Mouse (Mus musculus) heart, adult 18-20 months (tissue): ENCODE results near the gene Hcrtr1. TPM values are rescaled to one million over a fixed set of nuclear protein-coding genes. Genes with fewer than 3 reads are reported as not detected.

ENCODE experiments used
- DNase-seq, 2 experiments: peaks; one replicate each; pipeline ENCODE4 v3.0.0; 2021 to 2022; ENCODE audit warnings: mixed read lengths in 1 of 2
- total RNA-seq, 2 experiments: library from RNA; stranded (reverse); gene quantifications; 2 replicates each; pipeline ENCODE4 v1.2.3; 2021

Hcrtr1 gene
- total RNA-seq, 2 experiments from 2014 or later = not detected

GRCm38 (mm10) chr4:130120752-130121151 lies 18.4 kb downstream of the Hcrtr1 start:
- no peak for DNase-seq

GRCm38 (mm10) chr4:130112732-130113131 lies 26.4 kb downstream of the Hcrtr1 start:
- no peak for DNase-seq

- peak; percentile 71 to 74 for DNase-seq
Observed at GRCm38 (mm10) chr4:130112299-130112698, 26.9 kb downstream of the Hcrtr1 start.

GRCm38 (mm10) chr4:130110091-130110490 lies 29.1 kb downstream of the Hcrtr1 start:
- DNase-seq = no peak

- DNase-seq = no peak
Observed at GRCm38 (mm10) chr4:130109666-130110065, 29.5 kb downstream of the Hcrtr1 start.

- no peak for DNase-seq
Observed at GRCm38 (mm10) chr4:130108929-130109328, 30.2 kb downstream of the Hcrtr1 start.

- DNase-seq = peak; percentile 99 to 100
Observed at GRCm38 (mm10) chr4:130107444-130108131, 31.6 kb downstream of the Hcrtr1 start.

GRCm38 (mm10) chr4:130107065-130107443 lies 32.1 kb downstream of the Hcrtr1 start:
- no peak for DNase-seq

- DNase-seq = no peak
Observed at GRCm38 (mm10) chr4:130104584-130104983, 34.6 kb downstream of the Hcrtr1 start.

- DNase-seq = no peak
Observed at GRCm38 (mm10) chr4:130103632-130104031, 35.5 kb downstream of the Hcrtr1 start.

GRCm38 (mm10) chr4:130102111-130102651 lies 37.0 kb downstream of the Hcrtr1 start, which contains the start of gene Pef1:
TSS of gene Pef1 (plus strand) at chr4:130102558.
- DNase-seq = no peak

GRCm38 (mm10) chr4:130101183-130101582 lies 38.0 kb downstream of the Hcrtr1 start:
- DNase-seq = no peak

GRCm38 (mm10) chr4:130095137-130095536 lies 44.0 kb downstream of the Hcrtr1 start:
- DNase-seq = no peak

GRCm38 (mm10) chr4:130087293-130087692 lies 51.9 kb downstream of the Hcrtr1 start:
- DNase-seq = peak; percentile 84 to 98

- DNase-seq = no peak
Observed at GRCm38 (mm10) chr4:130085246-130085820, 53.8 kb downstream of the Hcrtr1 start.

- DNase-seq = peak; percentile 57 to 65
Observed at GRCm38 (mm10) chr4:130084331-130084945, 54.7 kb downstream of the Hcrtr1 start.

- DNase-seq = no peak
Observed at GRCm38 (mm10) chr4:130082211-130082610, 56.9 kb downstream of the Hcrtr1 start.

- peak; percentile 76 for DNase-seq
Observed at GRCm38 (mm10) chr4:130081345-130082190, 57.6 kb downstream of the Hcrtr1 start.
